Mouse (Mus musculus): Measurements from ENCODE around the gene Rnf17. TPM values are rescaled to one million over a fixed set of nuclear protein-coding genes. Genes with fewer than 3 reads are reported as not detected.

Rnf17 gene
- total and polyA plus RNA-seq, 2 experiments from 2014 or later, result 0.97 to 3.4 TPM

GRCm38 (mm10) chr14:56553331-56553730 lies 150.9 kb downstream of the Rnf17 start:
- no peak overlapping the region for H3K27ac ChIP-seq (ENCODE audit: low read depth, low read length)
- H3K9me3 ChIP-seq (ENCODE audit: low read length), result no peaks in the 10 kb centered on the region
- DNase-seq, result no peak
- H3K9ac ChIP-seq, result no peak overlapping the region
- no peak overlapping the region for H3K4me2 ChIP-seq (ENCODE audit: low read depth)
- TF ChIP-seq CTCF (IDR thresholded peaks at IDR 0.05; ENCODE audit: low read depth), result no peak
- peaks cover 25% of the 10 kb centered on the region for H3K36me3 ChIP-seq (ENCODE audit: insufficient read depth)
- WGBS, result 93% methylated on average over 7 of the region's 7 CpGs
- no peak overlapping the region for H3K4me3 ChIP-seq (ENCODE audit: low read depth, low read length)
- H3K27me3 ChIP-seq (ENCODE audit: insufficient read depth, low read length), result no peaks in the 10 kb centered on the region
- H3K4me1 ChIP-seq (ENCODE audit: insufficient read depth), result no peaks in the 10 kb centered on the region
- no peak for ATAC-seq

GRCm38 (mm10) chr14:56554716-56555115 lies 152.3 kb downstream of the Rnf17 start:
- Histone ChIP-seq H3K4me2 (ENCODE audit: low read depth) (no peak overlapping the region), H3K4me3 (ENCODE audit: low read depth, low read length) (no peak overlapping the region), H3K9me3 (ENCODE audit: low read length) (no peaks in the 10 kb centered on the region), H3K9ac (no peak overlapping the region), H3K27me3 (ENCODE audit: insufficient read depth, low read length) (no peaks in the 10 kb centered on the region), H3K4me1 (ENCODE audit: insufficient read depth) (no peaks in the 10 kb centered on the region), H3K36me3 (ENCODE audit: insufficient read depth) (peaks cover 25% of the 10 kb centered on the region), H3K27ac (ENCODE audit: low read depth, low read length) (no peak overlapping the region)
- TF ChIP-seq CTCF (IDR thresholded peaks at IDR 0.05; ENCODE audit: low read depth), result no peak
- DNase-seq (no peak), ATAC-seq (no peak)
- WGBS, result 100% methylated on average over 2 of the region's 2 CpGs

- Histone ChIP-seq H3K9me3 (ENCODE audit: low read length) (no peaks in the 10 kb centered on the region), H3K4me2 (ENCODE audit: low read depth) (no peak overlapping the region), H3K27ac (ENCODE audit: low read depth, low read length) (no peak overlapping the region), H3K4me1 (ENCODE audit: insufficient read depth) (no peaks in the 10 kb centered on the region), H3K9ac (no peak overlapping the region), H3K36me3 (ENCODE audit: insufficient read depth) (peaks cover 24% of the 10 kb centered on the region), H3K4me3 (ENCODE audit: low read depth, low read length) (no peak overlapping the region), H3K27me3 (ENCODE audit: insufficient read depth, low read length) (no peaks in the 10 kb centered on the region)
- ATAC-seq (no peak), DNase-seq (no peak)
- TF ChIP-seq CTCF (IDR thresholded peaks at IDR 0.05; ENCODE audit: low read depth), result no peak
- 94% methylated on average over 3 of the region's 3 CpGs for WGBS
Measured at GRCm38 (mm10) chr14:56559134-56559533, 156.8 kb downstream of the Rnf17 start.

- no peak for ATAC-seq
- Histone ChIP-seq H3K9me3 (ENCODE audit: low read length) (no peaks in the 10 kb centered on the region), H3K9ac (no peak overlapping the region), H3K4me3 (ENCODE audit: low read depth, low read length) (no peak overlapping the region), H3K4me1 (ENCODE audit: insufficient read depth) (no peaks in the 10 kb centered on the region), H3K27me3 (ENCODE audit: insufficient read depth, low read length) (no peaks in the 10 kb centered on the region), H3K27ac (ENCODE audit: low read depth, low read length) (no peak overlapping the region), H3K36me3 (ENCODE audit: insufficient read depth) (peaks cover 11% of the 10 kb centered on the region), H3K4me2 (ENCODE audit: low read depth) (no peak overlapping the region)
- no peak for TF ChIP-seq CTCF (IDR thresholded peaks at IDR 0.05; ENCODE audit: low read depth)
- 86% methylated on average over 7 of the region's 7 CpGs for WGBS
- DNase-seq, result no peak
Measured at GRCm38 (mm10) chr14:56567476-56567875, 165.1 kb downstream of the Rnf17 start.

- 81% methylated on average over 4 of the region's 4 CpGs for WGBS
- no peak overlapping the region for H3K27ac ChIP-seq (ENCODE audit: low read depth, low read length)
Measured at GRCm38 (mm10) chr14:56569041-56569440, 166.7 kb downstream of the Rnf17 start.

GRCm38 (mm10) chr14:56571310-56572093 lies 169.1 kb downstream of the Rnf17 start:
- Histone ChIP-seq H3K9me3 (ENCODE audit: low read length) (no peaks in the 10 kb centered on the region), H3K27ac (ENCODE audit: low read depth, low read length) (peak overlapping the region; percentile 64; the same call in 1 of the 2 replicates), H3K4me2 (ENCODE audit: low read depth) (peak overlapping the region; percentile 66), H3K36me3 (ENCODE audit: insufficient read depth) (no peaks in the 10 kb centered on the region), H3K4me1 (ENCODE audit: insufficient read depth) (peaks cover 5% of the 10 kb centered on the region; the same call in 1 of the 2 replicates), H3K9ac (peak overlapping the region; percentile 67), H3K4me3 (ENCODE audit: low read depth, low read length) (peak overlapping the region; percentile 79), H3K27me3 (ENCODE audit: insufficient read depth, low read length) (no peaks in the 10 kb centered on the region)
- ATAC-seq (peak; percentile 100), DNase-seq (peak; percentile 96)
- under 1% methylated on average over 59 of the region's 59 CpGs for WGBS
- no peak for TF ChIP-seq CTCF (IDR thresholded peaks at IDR 0.05; ENCODE audit: low read depth)

More at GRCm38 (mm10) chr14:56569041-56569440, 166.7 kb downstream of the Rnf17 start:
- H3K27me3 ChIP-seq (ENCODE audit: insufficient read depth, low read length), result no peaks in the 10 kb centered on the region
- no peaks in the 10 kb centered on the region for H3K9me3 ChIP-seq (ENCODE audit: low read length)
- no peak overlapping the region for H3K4me2 ChIP-seq (ENCODE audit: low read depth)
- H3K36me3 ChIP-seq (ENCODE audit: insufficient read depth), result peaks cover 4% of the 10 kb centered on the region; the same call in 1 of the 2 replicates
- H3K4me3 ChIP-seq (ENCODE audit: low read depth, low read length), result no peak overlapping the region
- no peak for DNase-seq
- H3K4me1 ChIP-seq (ENCODE audit: insufficient read depth), result no peaks in the 10 kb centered on the region
- no peak for ATAC-seq
- TF ChIP-seq CTCF (IDR thresholded peaks at IDR 0.05; ENCODE audit: low read depth), result no peak
- no peak overlapping the region for H3K9ac ChIP-seq

- DNase-seq (no peak), ATAC-seq (no peak)
- WGBS, result 73% methylated on average over 2 of the region's 2 CpGs
- H3K27me3 ChIP-seq (ENCODE audit: insufficient read depth, low read length), result no peaks in the 10 kb centered on the region
- TF ChIP-seq CTCF (IDR thresholded peaks at IDR 0.05; ENCODE audit: low read depth), result no peak
- peak overlapping the region; percentile 79; the same call in 1 of the 2 replicates for H3K4me3 ChIP-seq (ENCODE audit: low read depth, low read length)
- peak overlapping the region; percentile 44 for H3K4me2 ChIP-seq (ENCODE audit: low read depth)
- no peaks in the 10 kb centered on the region for H3K36me3 ChIP-seq (ENCODE audit: insufficient read depth)
- peaks cover 5% of the 10 kb centered on the region; the same call in 1 of the 2 replicates for H3K4me1 ChIP-seq (ENCODE audit: insufficient read depth)
- H3K27ac ChIP-seq (ENCODE audit: low read depth, low read length), result no peak overlapping the region
- H3K9me3 ChIP-seq (ENCODE audit: low read length), result no peaks in the 10 kb centered on the region
- H3K9ac ChIP-seq, result no peak overlapping the region
Measured at GRCm38 (mm10) chr14:56572546-56572945, 170.2 kb downstream of the Rnf17 start.

Other genes with a start within 250 kb of the Rnf17 start
- not detected in 2 replicates for gene Gzmg, start 243.0 kb upstream of the Rnf17 start, total RNA-seq (2014; rRNA removed)
- not detected in 2 replicates for gene Gzmg, start 243.0 kb upstream of the Rnf17 start, polyA plus RNA-seq (2015; fragmentation: Nextera tagmentation; extraction: Ambion mirVana)
- gene Gzmn, start 228.0 kb upstream of the Rnf17 start, total RNA-seq (2014; rRNA removed), result not detected in 2 replicates
- not detected in 2 replicates for gene Gzmn, start 228.0 kb upstream of the Rnf17 start, polyA plus RNA-seq (2015; fragmentation: Nextera tagmentation; extraction: Ambion mirVana)
- gene Gzmf, start 191.2 kb upstream of the Rnf17 start, total RNA-seq (2014; rRNA removed), result not detected in 2 replicates
- not detected in 2 replicates for gene Gzmf, start 191.2 kb upstream of the Rnf17 start, polyA plus RNA-seq (2015; fragmentation: Nextera tagmentation; extraction: Ambion mirVana)
- gene Gzmc, start 167.9 kb upstream of the Rnf17 start, total RNA-seq (2014; rRNA removed), result not detected in 2 replicates
- not detected in 2 replicates for gene Gzmc, start 167.9 kb upstream of the Rnf17 start, polyA plus RNA-seq (2015; fragmentation: Nextera tagmentation; extraction: Ambion mirVana)
- gene Gzmb, start 140.3 kb upstream of the Rnf17 start, total RNA-seq (2014; rRNA removed), result not detected in 2 replicates
- gene Gzmb, start 140.3 kb upstream of the Rnf17 start, polyA plus RNA-seq (2015; fragmentation: Nextera tagmentation; extraction: Ambion mirVana), result not detected in 2 replicates
- gene Atp12a, start 37.5 kb upstream of the Rnf17 start, total RNA-seq (2014; rRNA removed), result 0.08 and 0.86 TPM in 2 replicates
- 0.05 and 0.38 TPM in 2 replicates for gene Atp12a, start 37.5 kb upstream of the Rnf17 start, polyA plus RNA-seq (2015; fragmentation: Nextera tagmentation; extraction: Ambion mirVana)
- gene Cenpj, start 172.8 kb downstream of the Rnf17 start, total RNA-seq (2014; rRNA removed), result 5.3 and 6.2 TPM in 2 replicates
- 4.4 and 4.8 TPM in 2 replicates for gene Cenpj, start 172.8 kb downstream of the Rnf17 start, polyA plus RNA-seq (2015; fragmentation: Nextera tagmentation; extraction: Ambion mirVana)
- 0.77 and 1.3 TPM in 2 replicates for gene Parp4, start 173.0 kb downstream of the Rnf17 start, total RNA-seq (2014; rRNA removed)
- gene Parp4, start 173.0 kb downstream of the Rnf17 start, polyA plus RNA-seq (2015; fragmentation: Nextera tagmentation; extraction: Ambion mirVana), result 0.60 and 0.80 TPM in 2 replicates

Measured in forebrain, postnatal 0 days (tissue).